Mouse (Mus musculus): ENCODE measurements at regions not wholly inside any gene's neighbourhood (a gene's known extent, or its start where the extent isn't known, plus 50 kb on each side); places are given as distances from the start of the nearest gene placed in this dataset.
"Not testable (repeated sequence)": the region's sequence is repeated elsewhere in the genome, so short reads cannot be mapped to it uniquely, and the experiment has no call there.

DNA sequence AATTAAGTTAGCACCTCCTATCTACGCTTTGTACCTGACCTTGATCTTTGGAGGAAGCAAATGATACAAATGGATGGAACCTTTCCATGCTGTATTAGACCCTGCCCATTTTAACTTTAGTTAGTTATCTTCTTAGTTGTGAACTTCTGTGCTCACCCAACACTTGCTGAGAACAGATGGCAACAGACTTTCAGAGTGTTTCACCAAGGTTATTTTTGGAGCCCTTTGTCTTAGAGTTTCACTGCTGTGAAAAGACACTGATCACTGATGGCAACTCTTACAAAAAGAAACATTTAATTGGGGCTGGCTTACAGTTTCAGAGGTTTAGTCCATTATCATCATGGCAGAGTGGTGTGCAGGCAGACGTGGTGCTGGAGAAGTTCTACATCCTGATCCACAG is 88.8 kb upstream of the Zfp746 start:
- no peak for DNase-seq (ENCODE audit: low read depth)

DNA sequence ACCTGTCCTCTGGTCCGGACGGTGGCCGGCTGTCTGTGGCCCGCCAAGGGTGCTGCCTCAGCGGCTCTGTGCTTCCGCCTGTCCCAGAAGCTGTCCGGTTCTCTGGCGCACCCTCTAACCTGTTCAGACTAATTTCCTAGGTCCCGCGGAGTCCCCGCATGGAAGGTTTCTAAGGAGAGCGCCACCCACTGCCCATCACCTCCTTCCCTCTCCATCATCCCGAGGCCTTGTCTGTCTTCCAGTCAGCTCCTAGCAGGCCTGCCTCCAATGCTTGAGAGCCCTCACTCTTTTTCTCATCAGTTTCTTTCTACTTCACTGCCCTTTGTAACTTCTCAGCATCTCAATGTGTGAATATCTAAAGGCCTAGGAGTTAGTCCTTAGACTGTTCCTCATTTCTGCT is 86.4 kb upstream of the Zfp746 start:
- not testable (repeated sequence) for DNase-seq (ENCODE audit: low read depth)

DNA sequence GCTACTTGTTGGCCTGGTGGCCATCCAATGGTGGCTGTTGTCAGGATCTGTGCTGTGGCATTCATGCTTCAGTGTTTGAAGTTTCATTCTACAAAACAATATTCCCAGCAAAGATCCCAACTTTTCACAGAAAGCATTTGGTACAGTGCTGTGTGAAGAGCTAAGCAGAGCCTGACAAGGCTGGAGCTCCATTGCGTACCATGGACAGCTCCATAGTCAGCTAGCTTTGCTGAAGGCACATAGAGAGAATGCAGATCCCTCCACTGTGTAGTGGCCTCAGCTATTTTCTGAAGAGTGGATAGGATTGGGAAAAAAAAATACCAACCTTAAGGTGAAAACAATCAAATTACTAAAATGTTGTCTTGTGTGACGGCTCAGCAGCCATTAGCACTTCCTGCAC is 50.5 kb upstream of the Zfp746 start:
- DNase-seq (ENCODE audit: low read depth): peak; percentile 13

Data from c-Kit-positive CD71-negative TER-119-negative erythroid progenitor cells, embryonic 14.5 days (primary cell).